Mouse (Mus musculus) heart, postnatal 10 days (tissue): Measurements from ENCODE around the gene Mob1a. TPM values are rescaled to one million over a fixed set of nuclear protein-coding genes. Genes with fewer than 3 reads are reported as not detected.

ENCODE experiments used
- DNase-seq, 2 experiments: peaks; one replicate each; pipeline ENCODE4 v3.0.0; 2021
- intact Hi-C: fragments of 180-260 bp; cut with DNase I; formaldehyde crosslinking; loops from one replicate; pipeline ENCODE4 v1.15.1; 2025
- total RNA-seq, 2 experiments: library from RNA; stranded (reverse); gene quantifications; 2 replicates each; pipeline ENCODE4 v1.2.3; 2021

The Mob1a gene
- total RNA-seq = 10 to 100 TPM; 30.5 to 35.1 TPM

DNA sequence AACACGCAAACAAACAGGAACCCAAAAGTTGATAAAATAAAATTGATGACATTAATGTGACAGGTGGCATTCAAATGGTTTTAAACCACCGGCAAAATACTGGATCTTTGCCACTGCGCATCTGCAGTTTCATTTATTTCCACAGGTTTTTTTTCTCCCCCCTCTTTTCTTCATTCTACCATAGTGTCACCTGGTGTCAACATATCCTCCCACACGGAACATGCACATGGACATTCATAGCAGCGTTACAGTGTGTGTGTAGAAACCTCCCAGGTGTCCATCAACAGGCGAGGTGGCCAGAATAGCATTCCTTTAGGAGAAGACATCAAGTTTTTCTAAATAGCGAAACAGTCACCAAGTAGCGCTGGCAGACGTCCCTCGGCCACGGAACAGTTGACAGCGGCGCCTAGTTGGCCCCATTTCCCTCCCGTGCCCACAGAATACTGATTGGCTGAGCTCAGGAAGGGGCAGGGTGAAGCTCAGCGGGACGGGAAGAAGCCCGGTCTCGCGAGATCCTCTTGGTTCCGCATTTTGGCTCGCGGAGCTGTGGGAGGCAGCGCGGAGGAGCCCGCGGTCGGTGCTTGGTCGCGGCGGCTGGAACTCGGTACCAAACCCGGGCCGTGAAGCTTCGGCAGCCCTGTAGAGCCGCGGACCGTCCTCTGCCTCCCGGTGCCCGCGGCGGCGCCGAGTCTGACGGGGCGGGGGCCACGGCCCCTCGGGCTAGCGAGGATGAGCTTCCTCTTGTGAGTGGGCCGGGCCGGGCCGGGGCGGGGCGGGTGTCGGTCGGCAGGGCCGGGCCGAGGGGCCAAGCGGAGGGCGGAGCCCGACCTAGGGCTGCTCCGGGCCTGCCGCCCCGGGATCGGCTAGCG lies at the start of gene Mob1a, which contains the start of gene Mthfd2:
Gene Mob1a (plus strand): TSS at position 492 of the 869 bp plus-strand sequence.
Gene Mthfd2 (minus strand): TSS at position 384 of the 869 bp plus-strand sequence.
- intact Hi-C loops = loop anchor here (10.0 kb wide), 1 partner anchor 551 kb away; the partner anchor contains the start of gene Hk2
- peak; percentile 96 to 97 for DNase-seq

- no peak for DNase-seq
- intact Hi-C loops = no loop called here
Observed at GRCm38 (mm10) chr6:83277151-83277550, 48.7 kb upstream of the Mob1a start.

DNA sequence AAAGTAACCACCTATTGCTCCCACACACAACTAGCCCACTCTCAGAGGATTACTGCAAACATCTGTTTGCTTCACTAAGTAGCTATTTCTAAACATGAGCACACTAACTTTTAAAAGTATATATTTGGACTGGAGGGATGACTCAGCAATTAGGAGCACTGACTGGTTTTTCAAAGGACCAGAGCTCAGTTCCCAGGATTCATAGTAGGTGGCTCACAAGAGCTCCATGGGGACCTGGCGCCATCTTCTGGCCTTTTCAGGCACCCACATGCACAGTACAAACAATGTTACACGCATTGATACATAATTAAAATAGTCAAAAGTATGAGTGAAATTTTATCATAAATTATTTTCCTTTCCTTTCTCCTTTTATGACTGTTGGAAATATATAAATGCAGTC lies 46.9 kb upstream of the Mob1a start:
- intact Hi-C loops = loop anchor here (2.0 kb wide), 1 partner anchor 282 kb away; no protein-coding TSS in a partner anchor
- DNase-seq = peak in 1 of 2 experiments; percentile 8

- no peak for DNase-seq
- intact Hi-C loops = no loop called here
Observed at GRCm38 (mm10) chr6:83280256-83280955, 45.4 kb upstream of the Mob1a start.

DNA sequence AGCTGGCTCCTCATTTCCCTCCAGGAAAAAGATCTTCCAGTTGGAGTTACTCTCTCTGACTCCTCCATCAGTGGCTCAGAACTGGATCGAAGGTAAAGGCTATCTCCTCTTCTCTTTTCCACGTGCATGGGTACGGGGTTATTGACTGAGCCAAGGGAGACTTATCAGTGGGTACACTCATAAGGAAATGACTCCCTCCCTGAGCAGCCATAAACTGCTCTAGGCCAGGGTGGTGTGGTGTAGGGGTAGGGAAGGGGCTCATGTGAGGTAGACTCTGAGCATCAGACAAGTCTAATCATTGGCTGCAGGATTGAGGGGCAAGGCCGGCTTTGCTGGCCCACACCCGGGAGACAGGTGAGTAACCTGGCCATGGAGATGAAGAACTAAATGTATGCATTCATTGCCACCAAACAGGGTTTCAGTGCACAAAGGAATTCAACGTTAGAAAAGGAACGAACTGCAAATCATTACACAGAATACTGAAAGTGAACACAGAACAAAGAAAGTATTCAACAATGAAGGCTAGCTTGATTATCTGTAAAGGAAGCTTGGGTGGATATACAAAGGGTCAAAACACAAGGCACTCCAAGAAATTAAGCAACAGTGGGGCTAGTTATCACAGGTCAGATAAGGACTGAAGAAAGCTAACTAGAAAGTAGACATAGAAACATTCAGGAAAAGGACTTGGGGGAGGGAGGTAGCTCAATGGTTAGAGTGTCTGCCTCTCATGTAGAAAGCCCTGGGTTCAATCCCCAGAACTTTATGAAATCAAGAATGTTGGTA lies 25.2 kb upstream of the Mob1a start:
- no peak for DNase-seq
- intact Hi-C loops = no loop called here

DNA sequence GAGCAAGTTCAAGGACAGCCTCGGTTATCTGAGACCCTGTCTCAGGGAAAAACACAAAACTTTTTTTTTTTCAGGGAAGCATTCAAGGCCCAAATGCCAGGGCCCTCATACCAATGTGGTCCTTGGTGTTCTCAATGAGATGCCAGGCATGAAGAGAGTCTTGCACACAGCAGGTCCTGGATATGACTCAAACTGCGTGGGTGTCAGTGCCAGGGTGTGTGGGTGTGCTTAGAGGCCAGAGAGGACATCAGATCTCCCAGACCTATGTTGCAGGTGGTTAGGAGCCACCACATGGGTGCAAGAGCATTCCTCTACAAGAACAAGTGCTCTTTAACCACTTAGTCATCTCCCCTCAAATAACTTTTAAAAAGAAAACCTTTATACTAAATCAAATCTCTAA lies 24.5 kb upstream of the Mob1a start:
- DNase-seq = no peak
- intact Hi-C loops = no loop called here

- intact Hi-C loops = no loop called here
- DNase-seq = peak in 1 of 2 experiments; percentile 11
Observed at GRCm38 (mm10) chr6:83302264-83302663, 23.6 kb upstream of the Mob1a start.

- DNase-seq = no peak
- intact Hi-C loops = no loop called here
Observed at GRCm38 (mm10) chr6:83309017-83309416, 16.8 kb upstream of the Mob1a start.

GRCm38 (mm10) chr6:83311206-83311605 lies 14.6 kb upstream of the Mob1a start:
- intact Hi-C loops = no loop called here
- DNase-seq = no peak

DNA sequence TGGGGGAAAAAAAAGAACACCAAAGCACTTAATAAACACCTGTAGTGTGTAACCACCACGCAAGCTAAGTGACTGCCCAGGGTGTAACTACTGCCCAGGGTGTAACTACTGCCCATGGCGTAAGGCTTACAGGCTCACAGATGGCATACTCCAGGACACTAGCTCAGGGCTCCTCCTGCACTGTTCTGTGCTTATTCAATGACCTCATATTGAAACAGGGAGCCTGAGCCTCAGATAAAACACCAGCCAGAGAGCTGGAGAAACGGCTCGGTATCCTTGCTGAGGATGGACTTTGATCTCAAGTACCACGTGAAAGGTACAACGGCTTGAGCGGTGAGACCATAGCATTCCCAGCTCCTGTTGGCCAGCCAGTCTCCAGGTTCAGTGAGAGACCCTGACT lies 13.8 kb upstream of the Mob1a start:
- intact Hi-C loops = no loop called here
- no peak for DNase-seq

DNA sequence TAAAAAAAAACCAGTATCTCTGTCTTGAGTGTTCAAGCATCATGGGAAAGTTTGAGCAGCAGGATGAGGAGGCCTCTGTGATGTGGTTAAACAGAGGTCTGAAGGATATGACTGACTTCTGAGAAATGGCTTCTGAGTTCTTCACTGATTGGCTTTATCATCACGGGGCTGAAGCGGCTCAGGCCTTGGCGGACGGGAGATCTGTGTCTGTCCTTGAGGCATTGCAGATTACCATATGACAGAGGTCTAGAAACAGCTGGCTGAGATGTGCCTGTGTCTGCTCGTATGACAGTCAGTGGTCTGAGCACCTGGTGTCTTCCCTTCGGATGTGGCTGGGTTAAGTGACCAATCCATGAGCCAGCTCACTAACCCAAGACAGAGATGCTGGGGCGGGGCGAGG lies 13.3 kb upstream of the Mob1a start:
- intact Hi-C loops = no loop called here
- DNase-seq = no peak

GRCm38 (mm10) chr6:83315293-83315692 lies 10.5 kb upstream of the Mob1a start:
- DNase-seq = no peak
- intact Hi-C loops = no loop called here

GRCm38 (mm10) chr6:83316022-83316421 lies 9.8 kb upstream of the Mob1a start:
- intact Hi-C loops = no loop called here
- DNase-seq = peak in 1 of 2 experiments; percentile 7

DNA sequence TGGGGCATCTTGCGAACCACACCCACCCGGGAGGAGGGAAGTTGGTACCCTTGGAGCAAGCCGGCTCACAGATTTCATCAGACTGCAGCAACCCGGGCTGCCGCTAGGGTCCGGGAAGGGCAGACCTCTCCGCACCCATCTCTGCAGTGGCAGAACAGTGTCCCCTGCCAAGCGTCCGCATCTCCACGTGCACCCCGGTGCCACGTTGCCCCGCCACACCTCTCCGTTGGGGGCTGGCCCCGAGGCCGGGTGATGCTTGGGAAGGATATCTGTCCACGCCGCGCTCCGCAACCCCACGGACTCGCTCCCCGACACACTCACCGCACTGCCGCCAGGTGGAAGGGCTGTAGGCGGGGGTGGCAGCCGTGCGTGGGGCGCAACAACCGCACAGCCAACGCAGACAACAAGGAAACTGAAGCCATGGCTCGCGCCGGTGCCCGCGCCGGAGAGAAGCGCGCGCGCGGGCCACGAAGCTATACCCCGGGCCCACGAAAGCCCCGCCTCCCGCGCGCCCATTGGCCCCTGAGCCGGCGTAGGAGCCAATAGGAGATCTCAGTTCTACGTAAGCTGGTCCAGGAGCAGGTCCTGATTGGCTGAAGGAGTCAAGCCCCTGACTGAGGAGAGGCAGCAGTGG lies 8.6 kb upstream of the Mob1a start:
- DNase-seq = peak; percentile 93 to 94
- intact Hi-C loops = no loop called here

DNA sequence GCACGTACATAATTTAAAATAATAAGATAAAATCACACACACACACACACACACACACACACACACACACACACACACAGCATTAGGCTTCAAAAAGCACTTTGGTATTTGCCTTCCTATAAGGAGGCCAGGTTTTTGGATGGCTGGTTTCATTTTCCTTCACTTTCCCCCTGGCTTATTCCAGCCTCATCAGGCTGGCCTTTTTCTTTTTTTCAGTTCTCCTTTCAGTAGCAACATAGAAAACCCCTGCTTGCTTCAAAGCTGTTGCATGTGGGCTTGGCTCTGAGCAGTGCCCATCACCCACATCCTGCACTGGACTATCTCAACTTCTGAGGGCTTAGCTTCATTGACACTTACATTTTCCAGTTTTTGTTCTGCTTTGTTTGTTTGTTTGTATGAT lies 3.9 kb upstream of the Mob1a start:
- DNase-seq = no peak
- intact Hi-C loops = loop anchor here (10.0 kb wide), 1 partner anchor 547 kb away; the partner anchor contains the start of gene Hk2

DNA sequence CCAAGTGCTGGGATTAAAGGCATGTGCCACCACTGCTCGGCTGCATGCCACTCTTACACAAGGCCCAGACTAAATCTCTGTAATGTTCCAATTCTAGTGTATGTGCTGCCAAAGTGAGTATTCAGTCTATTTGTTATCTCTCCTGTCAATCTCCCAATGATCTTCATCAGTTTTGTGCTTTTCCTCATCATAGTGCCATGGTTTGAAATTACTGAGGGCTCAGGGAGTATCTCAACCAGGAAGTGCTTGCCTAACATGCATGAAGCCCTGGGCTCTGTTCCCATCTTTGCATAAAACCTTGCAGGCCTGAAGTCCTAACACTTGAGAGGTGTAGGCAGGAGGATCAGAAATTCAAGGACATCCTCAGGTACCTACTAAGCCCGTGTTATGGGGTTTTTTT lies 3.0 kb upstream of the Mob1a start:
- no peak for DNase-seq
- intact Hi-C loops = loop anchor here (10.0 kb wide), 1 partner anchor 548 kb away; the partner anchor contains the start of gene Hk2

- no peak for DNase-seq
- intact Hi-C loops = loop anchor here (10.0 kb wide), 1 partner anchor 549 kb away; the partner anchor contains the start of gene Hk2
Observed at GRCm38 (mm10) chr6:83323652-83324419, 2.0 kb upstream of the Mob1a start.

DNA sequence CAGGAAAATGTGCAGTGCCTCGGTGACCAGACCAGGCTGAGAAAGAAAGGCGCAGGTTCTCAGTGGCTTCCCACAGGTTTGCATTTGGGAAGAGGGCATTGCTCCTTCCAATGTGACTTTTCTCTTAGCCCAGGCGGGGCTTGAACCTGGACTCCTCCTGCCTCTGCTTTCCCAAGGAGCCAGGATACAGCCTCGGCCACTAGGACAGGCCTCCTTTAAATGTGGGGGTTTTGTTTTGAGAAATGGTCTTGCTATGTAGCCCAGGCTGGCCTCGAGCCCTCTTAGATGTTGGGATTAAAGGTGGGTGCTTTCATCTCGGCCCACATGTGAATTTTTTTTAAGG lies 549 bp downstream of the Mob1a start:
- DNase-seq = no peak
- intact Hi-C loops = loop anchor here (10.0 kb wide), 1 partner anchor 552 kb away; the partner anchor contains the start of gene Hk2

DNA sequence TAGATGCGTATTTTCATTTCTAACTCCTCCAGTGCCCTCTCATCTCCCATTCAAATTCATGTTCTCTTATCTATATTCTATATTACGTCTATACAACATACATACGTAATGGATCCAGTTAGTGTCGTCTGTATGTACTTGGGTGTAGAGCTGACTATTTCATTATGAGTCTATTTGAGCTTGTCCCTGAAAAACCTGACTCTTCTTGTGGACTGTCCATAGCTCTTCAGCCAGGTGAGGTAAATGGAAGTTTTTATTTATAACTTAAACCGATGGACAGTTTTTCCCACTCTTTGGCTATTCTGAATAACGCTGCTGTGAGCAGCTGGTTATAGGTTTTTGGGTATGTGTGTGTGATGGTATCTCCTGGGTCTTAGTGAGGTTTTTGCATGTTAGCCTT lies 945 bp downstream of the Mob1a start:
- no peak for DNase-seq
- intact Hi-C loops = loop anchor here (10.0 kb wide), 1 partner anchor 552 kb away; the partner anchor contains the start of gene Hk2
